Mouse (Mus musculus) C2C12 (cell line): ENCODE results near the gene Tmco4.

Experiments used
- CEBPB ChIP-seq: IDR thresholded peaks from one replicate; pipeline ENCODE4 v1.6.1; 2011; ENCODE audit warnings: low read depth, mild to moderate bottlenecking, control low read depth, moderate library complexity
- CTCF ChIP-seq: IDR thresholded peaks from one replicate; pipeline ENCODE4 v1.5.1; 2011; ENCODE audit not compliant: control insufficient read depth, insufficient read depth, insufficient read length
- FOSL1 ChIP-seq: IDR thresholded peaks from one replicate; pipeline ENCODE4 v1.8.0; 2011; ENCODE audit warnings: mild to moderate bottlenecking, low read length; ENCODE audit not compliant: poor library complexity, insufficient read depth, severe bottlenecking
- MAX ChIP-seq: IDR thresholded peaks from one replicate; pipeline ENCODE4 v1.6.1; 2011; ENCODE audit warnings: mild to moderate bottlenecking, control low read depth
- MYOD1 ChIP-seq: IDR thresholded peaks from one replicate; pipeline ENCODE4 v1.6.1; 2011; ENCODE audit warnings: low read depth; ENCODE audit not compliant: control insufficient read depth, insufficient read length
- MYOG ChIP-seq: IDR thresholded peaks from one replicate; pipeline ENCODE4 v1.6.1; 2011; ENCODE audit not compliant: control insufficient read depth, insufficient read length; ENCODE audit errors: extremely low read depth
- USF1 ChIP-seq: IDR thresholded peaks from one replicate; pipeline ENCODE4 v1.6.1; 2011; ENCODE audit warnings: low read depth, mild to moderate bottlenecking, control low read depth, moderate library complexity

DNA sequence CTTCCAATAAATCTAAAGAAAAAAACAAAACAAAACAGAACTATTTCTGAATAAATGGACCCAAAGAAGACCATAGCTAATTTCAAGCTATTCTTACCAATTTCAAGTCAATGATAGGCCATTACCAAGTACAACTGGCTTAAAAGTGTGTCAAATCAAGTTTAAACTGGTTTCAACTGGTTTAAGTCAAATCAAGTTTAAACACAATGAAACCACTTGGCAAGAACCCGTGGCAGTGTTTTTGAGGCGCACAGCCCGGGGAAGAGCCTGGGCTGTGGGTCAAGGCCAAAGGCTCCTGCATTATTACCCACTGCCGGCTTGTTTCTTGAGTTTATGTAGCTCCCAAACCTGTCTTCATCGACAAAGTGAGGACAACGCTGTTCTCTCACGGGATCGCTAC is 127.6 kb downstream of the Tmco4 start:
- TF ChIP-seq MYOG: no peak
- TF ChIP-seq CTCF: no peak
- TF ChIP-seq MAX: no peak
- no peak for TF ChIP-seq USF1
- TF ChIP-seq MYOD1: no peak
- no peak for TF ChIP-seq CEBPB
- TF ChIP-seq FOSL1: no peak
